Mouse (Mus musculus) stomach, embryonic 14.5 days (tissue): ENCODE measurements at regions not wholly inside any gene's neighbourhood (a gene's known extent, or its start where the extent isn't known, plus 50 kb on each side); places are given as distances from the start of the nearest gene placed in this dataset.

ENCODE experiments used
- ATAC-seq: fragments of 200-750 bp; cut with Nextera tagmentation; 2 replicates; pipeline ENCODE4 v1.8.0; 2017; ENCODE audit warnings: low read depth, moderate TSS enrichment; ENCODE audit not compliant: insufficient number of reproducible peaks, insufficient read depth, low FRiP score
- H3K27ac ChIP-seq: fragments of 300-500 bp; sonication (generic); 2 replicates; pipeline ENCODE4 v1.5.1; 2014; ENCODE audit warnings: mild to moderate bottlenecking, low read length, moderate library complexity, mixed read lengths
- H3K27me3 ChIP-seq: fragments of 300-500 bp; sonication (generic); 2 replicates; pipeline ENCODE4 v1.6.1; 2014; ENCODE audit warnings: low read length, control low read depth, mixed read lengths; ENCODE audit not compliant: control insufficient read depth, insufficient read depth
- H3K36me3 ChIP-seq: fragments of 300-500 bp; sonication (generic); 2 replicates; pipeline ENCODE4 v1.6.1; 2014; ENCODE audit warnings: mild to moderate bottlenecking, control low read depth, low read length, moderate library complexity, mixed read lengths; ENCODE audit not compliant: control insufficient read depth, insufficient read depth
- H3K4me1 ChIP-seq: fragments of 300-500 bp; sonication (generic); 2 replicates; pipeline ENCODE4 v1.6.1; 2014; ENCODE audit warnings: low read length, control low read depth, mixed read lengths; ENCODE audit not compliant: control insufficient read depth, insufficient read depth
- H3K4me2 ChIP-seq: fragments of 300-500 bp; sonication (generic); replicated peaks from 2 replicates; pipeline ENCODE4 v1.6.1; 2014; ENCODE audit warnings: low read depth, low read length, control low read depth
- H3K4me3 ChIP-seq: fragments of 300-500 bp; sonication (generic); 2 replicates; pipeline ENCODE4 v1.5.1; 2014; ENCODE audit warnings: low read depth, low read length, control low read depth
- H3K9ac ChIP-seq: fragments of 300-500 bp; sonication (generic); replicated peaks from 2 replicates; pipeline ENCODE4 v1.6.1; 2014; ENCODE audit warnings: low read depth, mild to moderate bottlenecking, control low read depth, low read length, moderate library complexity, mixed read lengths
- H3K9me3 ChIP-seq: fragments of 300-500 bp; sonication (generic); 2 replicates; pipeline ENCODE4 v1.6.1; 2016; ENCODE audit warnings: low read depth, low read length, control low read depth; ENCODE audit not compliant: control insufficient read depth
- WGBS: fragments of 180-500 bp; shearing (Covaris S2); extraction: QIAGEN DNeasy Blood & Tissue Kit; methylation state at CpG from one replicate; pipeline ENCODE4 v1.1.7; 2014; 5-methylcytosine and 5-hydroxymethylcytosine counted together

DNA sequence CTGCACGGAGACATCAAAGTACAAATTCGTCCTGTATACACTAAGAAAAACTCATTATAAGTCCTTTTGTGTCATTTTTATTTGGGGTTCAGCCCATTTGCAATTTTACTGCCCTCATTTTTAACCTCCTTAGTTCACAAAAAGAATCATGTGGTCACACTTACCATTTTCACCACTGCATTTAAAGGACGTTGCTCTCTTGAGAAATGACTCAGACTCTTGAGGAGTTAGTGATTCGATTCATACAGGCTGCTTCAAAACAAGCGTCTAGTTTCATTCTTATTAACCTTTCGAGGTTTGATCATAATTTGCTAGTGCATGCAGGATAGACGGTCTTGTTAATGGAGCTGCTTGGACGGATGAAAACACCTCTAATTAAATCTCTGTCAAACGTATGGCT, 313.0 kb upstream of the Pitx2 start:
- Histone ChIP-seq H3K27me3 (no peaks in the 10 kb centered on the region), H3K4me3 (no peak overlapping the region), H3K9ac (no peak overlapping the region), H3K4me1 (no peaks in the 10 kb centered on the region), H3K27ac (no peak overlapping the region), H3K36me3 (no peaks in the 10 kb centered on the region), H3K4me2 (no peak overlapping the region), H3K9me3 (no peaks in the 10 kb centered on the region)
- ATAC-seq, result no peak
- whole genome bisulfite sequencing, result 51% methylated on average over 9 of the region's 9 CpGs

DNA sequence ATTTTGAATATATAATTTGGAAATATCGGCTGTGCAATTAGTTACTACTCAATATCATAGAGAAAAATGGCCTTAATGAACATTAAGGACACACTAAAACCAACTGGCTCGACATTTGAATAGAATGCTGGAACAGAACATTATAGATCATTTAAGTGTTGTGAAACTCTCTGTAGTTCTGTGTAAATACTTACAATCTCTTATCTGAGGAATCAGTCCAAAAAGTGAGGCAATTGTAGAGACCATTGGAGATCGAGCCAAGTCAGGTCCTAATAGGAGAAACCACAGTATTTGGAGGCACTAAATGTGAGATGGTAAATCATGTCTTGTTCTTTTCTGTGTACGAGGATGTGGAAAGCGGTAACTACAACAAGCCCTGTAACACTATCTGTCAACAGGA, 308.6 kb upstream of the Pitx2 start:
- H3K36me3 ChIP-seq, result no peaks in the 10 kb centered on the region
- H3K4me3 ChIP-seq, result no peak overlapping the region
- no peaks in the 10 kb centered on the region for H3K9me3 ChIP-seq
- no peaks in the 10 kb centered on the region for H3K27me3 ChIP-seq
- 88% methylated on average over 5 of the region's 5 CpGs for WGBS
- H3K27ac ChIP-seq, result no peak overlapping the region
- no peak overlapping the region for H3K4me2 ChIP-seq
- H3K9ac ChIP-seq, result no peak overlapping the region
- H3K4me1 ChIP-seq, result no peaks in the 10 kb centered on the region
- ATAC-seq, result no peak

DNA sequence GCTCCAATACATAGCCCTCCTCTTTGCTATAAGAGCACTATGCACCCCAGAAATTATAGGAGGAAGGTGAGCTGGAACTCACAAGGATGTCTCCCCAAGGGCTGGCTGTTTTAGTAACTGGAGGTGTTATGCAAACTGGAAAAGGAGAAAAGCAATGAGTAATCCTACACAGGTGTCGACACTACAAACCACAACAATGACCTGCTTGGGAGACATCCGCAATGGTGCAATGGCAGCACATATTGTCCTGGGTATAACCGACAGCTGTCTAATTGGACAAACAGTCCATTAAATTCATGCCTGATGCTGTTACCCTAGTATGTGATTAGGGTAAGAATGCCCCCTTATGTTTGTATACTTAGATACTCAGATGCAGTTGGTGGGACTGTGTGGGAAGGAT, 303.1 kb upstream of the Pitx2 start:
- Histone ChIP-seq H3K9ac (no peak overlapping the region), H3K4me3 (no peak overlapping the region), H3K9me3 (no peaks in the 10 kb centered on the region), H3K27ac (no peak overlapping the region), H3K27me3 (no peaks in the 10 kb centered on the region), H3K4me1 (no peaks in the 10 kb centered on the region), H3K36me3 (no peaks in the 10 kb centered on the region), H3K4me2 (no peak overlapping the region)
- WGBS, result 93% methylated on average over 3 of the region's 3 CpGs
- no peak for ATAC-seq

DNA sequence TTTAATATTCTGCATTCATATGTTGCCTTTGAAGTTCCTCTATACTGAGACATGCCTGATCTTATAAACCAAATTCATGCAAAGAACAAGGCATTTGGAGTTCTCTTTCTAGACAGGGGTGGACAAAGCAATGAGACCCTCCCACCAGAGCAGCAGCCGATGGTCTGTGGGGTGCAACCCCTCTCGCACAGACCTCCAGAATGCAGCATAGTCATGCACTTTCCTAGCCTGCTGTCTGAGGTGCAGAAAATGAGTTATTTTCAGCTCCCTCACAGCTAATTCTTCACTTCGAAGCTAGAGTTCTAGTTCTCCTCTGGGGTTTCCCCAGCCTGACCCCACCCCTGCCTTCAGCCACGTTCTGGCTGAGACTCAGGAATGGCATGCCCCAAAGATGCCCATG, 288.6 kb upstream of the Pitx2 start:
- ATAC-seq, result no peak
- Histone ChIP-seq H3K9ac (no peak overlapping the region), H3K4me1 (no peaks in the 10 kb centered on the region), H3K9me3 (no peaks in the 10 kb centered on the region), H3K36me3 (no peaks in the 10 kb centered on the region), H3K4me2 (no peak overlapping the region), H3K4me3 (no peak overlapping the region), H3K27ac (no peak overlapping the region), H3K27me3 (no peaks in the 10 kb centered on the region)
- 46% methylated on average over 4 of the region's 4 CpGs for WGBS

DNA sequence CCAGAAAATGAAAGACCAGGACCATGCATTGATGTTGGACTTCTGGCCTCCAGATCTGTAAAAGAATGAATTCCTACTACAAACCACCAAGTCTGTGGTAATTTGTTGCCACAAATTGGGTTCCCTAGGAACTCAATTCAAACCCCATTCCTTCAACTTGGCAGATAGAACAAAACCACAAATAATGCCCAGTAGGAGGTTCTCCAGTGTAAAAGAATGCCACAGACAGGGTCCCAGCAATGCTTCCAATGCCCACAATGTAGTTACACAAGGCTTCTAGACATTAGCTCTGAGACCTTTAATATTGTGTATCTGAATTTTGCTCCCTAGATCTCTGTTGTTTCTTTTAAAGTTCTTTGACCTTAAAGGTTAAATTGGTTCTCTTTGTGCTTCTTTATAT, 278.2 kb upstream of the Pitx2 start:
- no peaks in the 10 kb centered on the region for H3K36me3 ChIP-seq
- H3K4me1 ChIP-seq, result no peaks in the 10 kb centered on the region
- H3K4me3 ChIP-seq, result no peak overlapping the region
- H3K9ac ChIP-seq, result no peak overlapping the region
- H3K4me2 ChIP-seq, result no peak overlapping the region
- H3K9me3 ChIP-seq, result no peaks in the 10 kb centered on the region
- ATAC-seq, result no peak
- no peaks in the 10 kb centered on the region for H3K27me3 ChIP-seq
- no peak overlapping the region for H3K27ac ChIP-seq

DNA sequence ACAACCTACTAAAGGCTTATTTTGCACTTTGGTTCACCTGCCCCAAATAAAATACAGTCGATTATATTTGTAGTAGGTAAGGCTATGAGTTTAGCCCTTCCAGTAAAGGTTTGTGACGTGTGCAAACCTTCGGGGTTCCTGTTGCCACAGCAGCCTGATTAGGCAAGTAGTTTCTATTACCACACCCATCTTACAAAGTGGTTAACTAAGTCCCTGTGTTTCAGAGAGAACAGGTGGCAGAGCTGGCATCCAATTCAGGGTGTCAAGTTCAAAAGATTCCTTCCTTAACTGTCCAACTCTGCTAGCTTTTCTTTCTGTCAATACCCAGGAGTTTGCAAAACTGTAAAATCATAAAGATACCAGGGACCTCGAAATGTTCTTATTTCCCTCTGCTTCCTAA, 277.5 kb upstream of the Pitx2 start:
- Histone ChIP-seq H3K9ac (no peak overlapping the region), H3K4me1 (no peaks in the 10 kb centered on the region), H3K27ac (no peak overlapping the region), H3K36me3 (no peaks in the 10 kb centered on the region), H3K9me3 (no peaks in the 10 kb centered on the region), H3K4me3 (no peak overlapping the region), H3K27me3 (no peaks in the 10 kb centered on the region), H3K4me2 (no peak overlapping the region)
- ATAC-seq, result no peak
- 81% methylated on average over 4 of the region's 4 CpGs for WGBS

DNA sequence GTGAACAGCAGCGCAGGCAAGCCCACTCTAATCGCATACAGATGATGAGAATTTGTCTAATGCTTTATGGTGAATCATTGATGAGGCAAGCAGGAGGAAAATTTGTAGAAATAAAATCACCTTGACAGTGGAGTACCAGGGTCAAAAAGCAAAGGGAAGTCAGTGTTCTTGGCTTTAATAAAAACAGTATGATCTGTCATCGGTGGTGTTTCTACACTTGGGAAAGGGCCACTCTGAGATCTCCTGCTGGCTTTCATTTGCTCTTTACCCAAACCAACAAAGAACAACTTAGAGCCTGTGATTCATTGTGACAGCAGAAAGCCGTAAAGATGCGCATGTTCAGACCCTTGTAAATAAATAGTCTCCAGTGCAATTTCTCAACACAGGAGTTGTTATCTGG, 261.1 kb upstream of the Pitx2 start:
- Histone ChIP-seq H3K27ac (no peak overlapping the region), H3K36me3 (no peaks in the 10 kb centered on the region), H3K9me3 (no peaks in the 10 kb centered on the region), H3K27me3 (no peaks in the 10 kb centered on the region), H3K4me1 (no peaks in the 10 kb centered on the region), H3K9ac (no peak overlapping the region), H3K4me2 (no peak overlapping the region), H3K4me3 (no peak overlapping the region)
- 73% methylated on average over 5 of the region's 5 CpGs for WGBS
- ATAC-seq, result no peak

DNA sequence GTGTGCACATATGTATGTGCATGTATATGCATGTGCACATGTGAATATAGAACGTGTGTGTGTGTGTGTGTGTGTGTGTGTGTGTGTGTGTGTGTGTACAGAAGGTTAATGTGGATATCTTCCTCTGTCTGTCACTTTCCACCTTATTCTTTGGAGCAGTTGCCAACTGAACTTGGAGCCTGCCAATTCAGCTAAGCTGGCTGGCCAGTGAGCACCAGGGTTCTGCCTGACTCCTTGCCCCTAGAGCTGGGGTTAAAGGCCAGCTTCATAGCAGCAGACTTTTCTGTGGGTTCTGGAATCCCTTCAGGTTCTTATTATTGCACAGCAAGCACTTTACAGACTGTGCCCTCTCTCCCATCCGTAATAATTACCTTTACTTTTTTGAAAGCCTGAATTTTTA, 258.5 kb upstream of the Pitx2 start:
- Histone ChIP-seq H3K36me3 (no peaks in the 10 kb centered on the region), H3K9ac (no peak overlapping the region), H3K9me3 (no peaks in the 10 kb centered on the region), H3K4me2 (no peak overlapping the region), H3K27ac (no peak overlapping the region), H3K27me3 (no peaks in the 10 kb centered on the region), H3K4me3 (no peak overlapping the region), H3K4me1 (no peaks in the 10 kb centered on the region)
- WGBS, result 85% methylated on average over 2 of the region's 2 CpGs
- ATAC-seq, result no peak

DNA sequence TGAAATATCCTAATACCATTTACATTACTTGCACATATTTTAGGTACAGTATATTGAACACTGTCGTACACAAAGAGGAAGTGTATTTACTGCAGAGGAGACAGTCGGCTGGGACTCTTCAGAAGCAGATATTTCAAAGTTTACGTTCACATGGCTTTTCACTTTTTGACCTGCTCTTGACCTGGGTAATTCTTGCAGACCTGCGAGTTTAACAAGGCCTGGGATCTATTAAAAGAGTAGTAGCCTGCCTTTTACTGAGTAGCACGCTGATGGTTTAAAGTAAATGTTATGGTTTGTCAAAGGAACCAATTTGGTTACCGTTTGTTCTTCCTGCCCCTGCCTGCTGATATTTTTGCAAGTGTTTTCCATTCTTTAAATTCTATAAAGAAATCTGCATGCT, 255.0 kb upstream of the Pitx2 start:
- H3K4me2 ChIP-seq, result no peak overlapping the region
- no peak overlapping the region for H3K4me3 ChIP-seq
- no peaks in the 10 kb centered on the region for H3K9me3 ChIP-seq
- no peaks in the 10 kb centered on the region for H3K36me3 ChIP-seq
- H3K27me3 ChIP-seq, result no peaks in the 10 kb centered on the region
- no peak overlapping the region for H3K9ac ChIP-seq
- WGBS, result 19% methylated on average over 6 of the region's 6 CpGs
- H3K4me1 ChIP-seq, result no peaks in the 10 kb centered on the region
- no peak overlapping the region for H3K27ac ChIP-seq
- no peak for ATAC-seq
